Mouse (Mus musculus): Measurements from ENCODE around the gene Kitl.

Gene Kitl

GRCm38 (mm10) chr10:100015370-100016325 is at the start of gene Kitl:
TSS of gene Kitl (plus strand) at chr10:100015630.
- peak; percentile 87 for DNase-seq (ENCODE audit: low spot score)

GRCm38 (mm10) chr10:99972866-99973265 is 42.6 kb upstream of the Kitl start:
- DNase-seq (ENCODE audit: low spot score) = no peak

- DNase-seq (ENCODE audit: low spot score) = no peak
These were observed 35.3 kb upstream of the Kitl start for GRCm38 (mm10) chr10:99980096-99980495.

GRCm38 (mm10) chr10:99980916-99981315 is 34.5 kb upstream of the Kitl start:
- DNase-seq (ENCODE audit: low spot score) = no peak

- DNase-seq (ENCODE audit: low spot score) = no peak
These were observed 33.5 kb upstream of the Kitl start for GRCm38 (mm10) chr10:99981887-99982286.

DNA sequence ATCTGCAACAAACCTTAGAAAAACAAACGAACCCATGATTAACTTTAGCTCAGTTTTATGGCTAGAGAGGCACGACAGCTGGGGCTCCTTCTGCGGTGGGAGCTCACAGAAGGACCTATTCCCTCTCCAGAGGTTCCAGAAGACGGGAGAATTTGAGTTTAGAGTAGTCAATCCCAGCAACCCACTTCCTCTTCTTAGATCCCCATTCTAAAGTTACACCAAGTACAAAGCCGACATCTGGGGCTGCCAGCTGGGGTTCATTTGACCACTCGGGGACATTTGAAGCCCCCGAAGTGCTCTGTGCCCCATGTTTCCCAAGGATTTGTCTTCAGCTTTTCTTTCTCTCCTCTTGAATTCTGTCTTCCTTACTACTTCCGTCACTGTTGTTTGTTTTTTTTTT is 28.7 kb upstream of the Kitl start:
- DNase-seq (ENCODE audit: low spot score) = no peak

DNA sequence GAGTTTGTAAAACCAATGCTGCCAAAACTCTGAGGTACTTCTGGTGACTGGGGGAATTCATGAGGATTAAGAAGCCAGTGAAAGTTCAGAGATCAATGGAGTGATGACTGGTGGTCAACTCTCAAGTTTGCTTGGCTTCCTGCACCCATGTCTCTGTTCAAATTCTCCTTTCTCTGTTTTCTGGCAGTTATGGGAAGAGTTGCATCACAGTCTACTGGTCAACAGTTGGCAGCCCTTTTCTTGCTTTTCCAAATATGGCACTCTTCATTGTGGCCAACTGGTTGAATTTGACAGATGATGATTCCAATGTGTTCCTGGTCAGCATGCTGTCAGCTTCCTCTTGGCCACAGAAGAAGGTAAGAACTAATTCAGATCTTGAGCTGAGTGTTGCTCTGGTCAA is 25.7 kb upstream of the Kitl start:
- DNase-seq (ENCODE audit: low spot score) = no peak

DNA sequence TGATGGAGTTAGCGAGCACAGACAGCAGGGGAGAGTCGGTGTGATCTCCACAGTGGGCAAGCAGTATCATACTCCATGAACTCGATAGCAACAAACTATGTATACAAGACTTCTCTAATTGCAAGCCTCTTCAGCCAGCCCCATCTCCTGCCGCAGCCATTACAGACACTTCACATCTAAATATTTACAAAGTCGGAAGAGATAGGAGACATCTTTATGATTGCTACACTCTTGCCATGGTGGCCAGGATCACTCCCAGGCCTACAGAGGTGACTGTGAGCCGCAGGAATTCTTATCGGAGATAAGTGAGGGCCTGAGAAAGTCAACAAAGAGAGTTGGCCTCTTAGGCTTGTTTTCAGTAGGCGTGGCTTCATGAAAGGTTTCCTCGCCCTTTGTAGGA is 23.3 kb upstream of the Kitl start:
- no peak for DNase-seq (ENCODE audit: low spot score)

GRCm38 (mm10) chr10:100001452-100001851 is 14.0 kb upstream of the Kitl start:
- no peak for DNase-seq (ENCODE audit: low spot score)

GRCm38 (mm10) chr10:100003797-100004196 is 11.6 kb upstream of the Kitl start:
- DNase-seq (ENCODE audit: low spot score) = no peak

DNA sequence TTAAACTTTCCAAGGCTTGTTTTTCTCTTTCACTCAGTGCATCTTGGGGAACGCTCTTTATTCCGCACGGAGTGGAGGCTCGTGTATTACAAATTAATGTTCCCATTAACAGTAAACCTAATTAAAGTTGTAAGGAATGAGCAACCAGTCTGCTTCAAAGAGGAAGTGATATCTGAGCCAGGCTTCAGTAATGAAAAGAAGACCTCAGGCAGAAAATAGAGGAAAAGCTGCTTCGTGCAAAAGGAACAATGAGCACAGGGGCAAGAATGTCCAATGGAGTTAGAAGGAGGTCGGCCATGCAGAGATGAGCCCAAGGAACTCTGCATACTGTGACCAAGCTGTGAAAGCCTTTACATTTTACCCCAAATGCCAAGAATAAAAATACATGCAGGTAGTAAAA is 5.7 kb upstream of the Kitl start:
- no peak for DNase-seq (ENCODE audit: low spot score)

DNA sequence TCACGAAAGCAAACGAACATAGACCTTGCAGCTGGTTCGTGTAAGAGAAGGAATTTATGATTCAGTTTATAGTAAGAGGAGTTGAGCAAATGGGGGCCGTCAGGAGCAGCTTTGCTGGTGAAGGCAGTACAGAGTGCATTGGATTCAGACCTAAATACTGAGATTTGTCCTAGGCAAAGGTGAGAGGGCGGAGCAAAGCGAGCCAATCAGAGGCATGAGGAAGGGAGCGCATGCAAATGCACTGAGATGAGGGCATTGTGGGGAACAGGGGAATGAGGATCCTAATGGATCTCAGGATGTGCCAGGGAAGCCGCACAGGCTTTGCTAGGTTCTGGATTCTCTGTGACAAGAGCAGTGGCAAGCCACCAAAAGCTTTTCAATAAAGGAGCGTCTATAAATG is 5.1 kb upstream of the Kitl start:
- no peak for DNase-seq (ENCODE audit: low spot score)

- DNase-seq (ENCODE audit: low spot score) = no peak
These were observed 1.3 kb upstream of the Kitl start for GRCm38 (mm10) chr10:100014096-100014495.

DNA sequence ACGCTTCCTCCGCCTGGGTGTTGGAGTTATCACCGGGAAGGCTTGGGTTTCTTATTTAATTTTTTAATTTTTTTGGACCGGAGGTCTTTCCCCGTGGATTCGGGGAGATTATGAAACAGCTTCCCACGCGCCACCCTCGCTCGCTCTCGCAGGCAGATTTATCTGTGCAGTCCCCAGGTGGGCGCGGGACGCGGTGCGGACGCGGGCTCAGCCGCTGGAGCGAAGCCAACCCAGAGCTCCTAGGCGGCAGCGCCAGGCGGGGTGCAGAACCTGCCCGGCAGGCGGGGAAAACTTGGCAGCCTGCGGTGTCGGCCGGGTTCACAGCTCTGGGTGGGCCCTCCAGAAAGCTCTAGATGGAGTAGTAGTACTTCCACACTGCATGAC is 888 bp downstream of the Kitl start:
- peak; percentile 85 for DNase-seq (ENCODE audit: low spot score)

DNA sequence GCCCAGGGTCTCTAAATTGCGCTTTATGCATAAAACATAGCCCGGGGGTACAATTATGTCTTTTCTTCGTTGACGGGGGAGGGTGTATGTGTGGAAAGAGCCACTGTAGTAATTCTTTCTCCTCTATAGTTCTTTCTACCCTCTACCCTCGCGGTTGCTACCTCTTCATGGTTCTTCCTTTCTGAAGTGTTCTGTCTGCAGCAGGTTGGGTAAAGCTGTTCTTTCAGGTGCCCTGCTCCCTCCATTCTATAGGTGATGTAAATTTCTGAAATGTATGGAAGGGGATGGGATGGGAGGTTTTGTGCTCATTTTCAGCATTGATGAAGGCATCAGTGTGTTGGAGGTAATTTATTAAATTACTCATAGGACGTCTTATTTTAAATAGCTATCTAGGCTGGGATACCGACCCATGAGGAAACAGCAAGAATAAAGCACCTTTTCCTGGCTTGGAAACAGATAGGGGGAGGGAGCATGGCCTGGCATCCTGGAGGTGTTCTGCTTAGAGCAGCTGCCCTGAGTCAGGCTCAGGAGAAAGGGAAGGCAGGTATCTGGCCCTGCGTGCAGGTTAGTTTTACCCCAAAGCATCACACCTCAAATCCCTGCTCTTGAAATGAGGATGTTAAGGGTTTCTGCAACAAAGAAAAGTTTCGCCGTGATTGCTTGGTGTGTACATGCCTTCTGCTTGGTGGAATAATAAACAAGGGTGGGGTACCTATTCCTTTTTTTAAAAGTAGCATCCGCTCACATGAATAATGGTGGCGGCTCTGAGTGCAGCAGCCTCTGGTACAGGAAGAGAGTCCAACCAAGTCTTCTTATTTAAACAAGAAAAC is 1.7 kb downstream of the Kitl start:
- no peak for DNase-seq (ENCODE audit: low spot score)

DNA sequence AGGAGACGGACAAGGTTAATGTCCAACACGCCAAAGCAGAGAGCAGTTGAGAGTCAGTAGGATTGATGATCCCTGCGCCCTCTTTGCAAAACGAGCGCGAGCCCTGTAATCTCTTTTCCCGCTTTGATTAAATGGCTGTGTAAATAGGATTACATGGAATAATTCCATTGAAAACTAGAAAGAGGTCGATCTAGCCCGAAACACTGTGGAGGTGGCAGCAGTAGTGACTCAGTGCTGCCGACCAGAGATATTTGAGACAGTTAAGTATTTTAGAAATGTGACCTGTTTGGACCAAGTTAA is 2.3 kb downstream of the Kitl start:
- no peak for DNase-seq (ENCODE audit: low spot score)

- DNase-seq (ENCODE audit: low spot score) = no peak
These were observed 3.1 kb downstream of the Kitl start for GRCm38 (mm10) chr10:100018493-100018892.

DNA sequence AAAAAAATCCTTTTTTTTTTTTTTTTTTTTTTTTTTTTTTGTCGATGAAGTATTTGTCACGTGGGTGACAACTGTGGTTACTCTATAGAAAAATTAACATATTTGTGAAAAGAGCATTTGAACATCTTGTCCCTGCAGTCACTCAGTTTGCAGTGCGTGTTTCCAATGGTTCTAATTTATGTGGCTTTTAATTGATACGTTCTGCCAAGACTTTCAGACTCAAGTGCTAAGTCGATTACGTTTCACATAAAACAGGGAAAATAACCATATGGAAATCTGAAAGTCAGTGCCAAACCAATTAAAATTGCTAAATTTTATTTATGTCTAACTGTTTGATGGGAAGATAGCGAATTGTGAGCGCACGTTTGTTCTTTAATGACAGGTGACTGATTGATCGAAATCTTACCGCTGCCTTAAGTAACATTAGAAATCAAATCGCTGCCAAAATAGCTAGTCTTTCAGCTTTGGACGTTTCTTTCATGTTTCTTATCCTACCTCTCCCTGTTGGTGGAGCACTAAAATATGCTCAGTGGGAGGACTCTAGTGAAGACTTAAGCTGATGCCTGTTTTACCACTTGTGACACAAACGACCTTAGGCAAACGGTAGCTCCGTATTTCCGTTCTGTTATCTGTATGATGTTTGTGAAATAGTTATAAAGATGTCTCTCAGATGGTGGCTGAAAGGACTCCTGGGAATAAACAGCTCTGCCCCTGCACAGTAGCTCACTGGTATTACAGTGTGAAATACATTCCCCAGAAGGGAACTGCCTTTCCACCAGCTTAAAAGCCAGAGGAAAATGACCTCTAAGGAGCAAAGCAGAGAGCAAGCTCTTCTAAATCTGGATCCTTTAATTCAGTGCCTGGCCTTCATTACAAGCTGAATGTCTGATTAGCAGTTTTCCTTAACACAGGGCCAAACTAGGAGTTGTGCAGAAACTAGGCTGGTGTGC is 4.1 kb downstream of the Kitl start:
- no peak for DNase-seq (ENCODE audit: low spot score)

- no peak for DNase-seq (ENCODE audit: low spot score)
These were observed 6.8 kb downstream of the Kitl start for GRCm38 (mm10) chr10:100022090-100022834.

GRCm38 (mm10) chr10:100022835-100023093 is 7.3 kb downstream of the Kitl start:
- no peak for DNase-seq (ENCODE audit: low spot score)

GRCm38 (mm10) chr10:100025665-100026064 is 10.2 kb downstream of the Kitl start:
- no peak for DNase-seq (ENCODE audit: low spot score)

- DNase-seq (ENCODE audit: low spot score) = no peak
These were observed 11.3 kb downstream of the Kitl start for GRCm38 (mm10) chr10:100026778-100027177.
